ENCODE assay signal across 8 mouse cellular contexts in genomic region chr17:48467395-48468231, GRCm38 (mm10). TPM values are rescaled to one million over a fixed set of nuclear protein-coding genes. Genes with fewer than 3 reads are reported as not detected.
A peak's percentile ranks its signal among the peaks of the same experiment; 100 is the strongest.
DNase-seq lines count a peak whose midpoint lies in the region; ATAC-seq and TF ChIP-seq lines count a peak whose summit lies in the region.

No protein-coding gene starts in this region.

- H3K4me3 ChIP-seq in CH12.LX (replicated peaks in 1 of 3; ENCODE audit: low read depth in 2 of 3, low read length in 2 of 3, poor library complexity in 1 of 3): no peak overlapping the region
- H3K4me3 ChIP-seq in forebrain, embryonic 13.5 days: peak overlapping the region; percentile 10; the same call in 1 of the 2 replicates
- peak overlapping the region; percentile 56 for H3K4me3 ChIP-seq in liver, embryonic 16.5 days (ENCODE audit: low read depth, low read length)
- no peak overlapping the region for H3K4me3 ChIP-seq in neural tube, embryonic 14.5 days (ENCODE audit: low read depth, low read length)
- peak overlapping the region; percentile 23 for H3K4me3 ChIP-seq in testis, adult 2 months (ENCODE audit: control insufficient read depth, low read depth, low read length)

- DNase-seq in CH12.LX (ENCODE audit: extremely low read depth): peak; percentile 52
- DNase-seq in c-Kit-positive CD71-positive TER-119-positive erythroid progenitor cells, embryonic 14.5 days (ENCODE audit: low spot score): peak; percentile 72
- DNase-seq in heart, postnatal 10 days: peak; percentile 88 to 94
- DNase-seq in kidney, postnatal 4 days: peak; percentile 93

- dilution Hi-C loops in CH12.LX (cut with MboI; ENCODE audit: extremely low pct_ligation_motif_present, extremely low pct_unique_long_range_greater_than_20kb, low sequenced_read_pairs): no loop called here

- no peak overlapping the region for H3K4me2 ChIP-seq in CH12.LX (ENCODE audit: insufficient read depth, low read depth, poor library complexity, severe bottlenecking)
- H3K4me2 ChIP-seq in forebrain, embryonic 13.5 days: peak overlapping the region; percentile 39
- peak overlapping the region; percentile 78 for H3K4me2 ChIP-seq in liver, embryonic 16.5 days (ENCODE audit: low read depth, low read length)
- peak overlapping the region; percentile 26; the same call in 1 of the 2 replicates for H3K4me2 ChIP-seq in neural tube, embryonic 14.5 days (ENCODE audit: low read depth, low read length)

- TF ChIP-seq EP300 in CH12.LX (IDR thresholded peaks at IDR 0.05; ENCODE audit: low read length): no peak

- no peaks in the 10 kb centered on the region for H3K9me3 ChIP-seq in CH12.LX (replicated peaks; ENCODE audit: low read length)
- no peaks in the 10 kb centered on the region for H3K9me3 ChIP-seq in forebrain, embryonic 13.5 days (replicated peaks)
- H3K9me3 ChIP-seq in liver, embryonic 16.5 days (replicated peaks; ENCODE audit: control insufficient read depth, low read length): no peaks in the 10 kb centered on the region
- no peaks in the 10 kb centered on the region for H3K9me3 ChIP-seq in neural tube, embryonic 14.5 days (ENCODE audit: control insufficient read depth, low read length)

- TF ChIP-seq POLR2A in CH12.LX (IDR thresholded peaks at IDR 0.05; ENCODE audit: low read depth, low read length): no peak
- 0 out of 2 replicates have a peak, but pooled peaks have one; percentile 11 for TF ChIP-seq POLR2A in testis, adult 2 months (IDR thresholded peaks at IDR 0.05; ENCODE audit: control insufficient read depth, low read depth, low read length)

- H3K36me3 ChIP-seq in CH12.LX (replicated peaks in 1 of 2; ENCODE audit: control insufficient read depth in 1 of 2, insufficient read depth in 1 of 2, low read length in 1 of 2): no peaks in the 10 kb centered on the region
- H3K36me3 ChIP-seq in forebrain, embryonic 13.5 days (ENCODE audit: poor library complexity, severe bottlenecking): no peaks in the 10 kb centered on the region
- no peaks in the 10 kb centered on the region for H3K36me3 ChIP-seq in liver, embryonic 16.5 days (ENCODE audit: control insufficient read depth, insufficient read depth)
- no peaks in the 10 kb centered on the region for H3K36me3 ChIP-seq in neural tube, embryonic 14.5 days (ENCODE audit: control insufficient read depth, insufficient read depth, low read length)
- no peaks in the 10 kb centered on the region for H3K36me3 ChIP-seq in testis, adult 2 months (ENCODE audit: control insufficient read depth, insufficient read depth, low read length)

- WGBS in forebrain, embryonic 13.5 days: 13% methylated on average over 22 of the region's 22 CpGs
- WGBS in liver, embryonic 16.5 days (ENCODE audit: insufficient replicate concordance): 8% methylated on average over 22 of the region's 22 CpGs
- WGBS in neural tube, embryonic 14.5 days: 11% methylated on average over 22 of the region's 22 CpGs

- TF ChIP-seq RAD21 in CH12.LX (IDR thresholded peaks at IDR 0.05; ENCODE audit: low read depth, low read length): peak; percentile 73

- peak; percentile 63 to 79 for TF ChIP-seq CTCF in CH12.LX (conservative IDR thresholded peaks at IDR 0.05 in 1 of 2, IDR thresholded peaks at IDR 0.05 in 1 of 2; ENCODE audit: low read depth in 2 of 2, low read length in 2 of 2)
- TF ChIP-seq CTCF in testis, adult 2 months (IDR thresholded peaks at IDR 0.05; ENCODE audit: control insufficient read depth, insufficient read depth, insufficient replicate concordance, low read depth, low read length): peak; percentile 89; the same call in 1 of the 2 replicates

- H3K27ac ChIP-seq in CH12.LX (ENCODE audit: insufficient read depth, low read depth): no peak overlapping the region
- no peak overlapping the region for H3K27ac ChIP-seq in forebrain, embryonic 13.5 days
- peak overlapping the region; percentile 80 for H3K27ac ChIP-seq in liver, embryonic 16.5 days (ENCODE audit: low read length)
- no peak overlapping the region for H3K27ac ChIP-seq in neural tube, embryonic 14.5 days (ENCODE audit: low read depth, low read length)
- H3K27ac ChIP-seq in testis, adult 2 months (ENCODE audit: control insufficient read depth, insufficient read depth, low read depth, low read length): no peak overlapping the region

- H3K27me3 ChIP-seq in CH12.LX (replicated peaks): peaks cover 27% of the 10 kb centered on the region
- 0 out of 2 replicates have a peak, but pooled peaks cover 7% of the 10 kb centered on the region for H3K27me3 ChIP-seq in forebrain, embryonic 13.5 days
- no peaks in the 10 kb centered on the region for H3K27me3 ChIP-seq in liver, embryonic 16.5 days (ENCODE audit: control insufficient read depth, insufficient read depth, low read depth, low read length)
- H3K27me3 ChIP-seq in neural tube, embryonic 14.5 days (ENCODE audit: control insufficient read depth, insufficient read depth, low read length): no peaks in the 10 kb centered on the region
- H3K27me3 ChIP-seq in testis, adult 2 months (ENCODE audit: control insufficient read depth, insufficient read depth, low read length): no peaks in the 10 kb centered on the region

- intact Hi-C loops in heart, postnatal 10 days (cut with DNase I): loop anchor here (1.0 to 2.0 kb wide), 2 partner anchors 51 to 135 kb away; no protein-coding TSS in a partner anchor

- no peaks in the 10 kb centered on the region for H3K4me1 ChIP-seq in CH12.LX (ENCODE audit: control insufficient read depth in 1 of 2, insufficient read depth in 2 of 2)
- peaks cover 6% of the 10 kb centered on the region for H3K4me1 ChIP-seq in forebrain, embryonic 13.5 days
- peaks cover 12% of the 10 kb centered on the region for H3K4me1 ChIP-seq in liver, embryonic 16.5 days (ENCODE audit: control insufficient read depth, low read depth, low read length)
- 0 out of 2 replicates have a peak, but pooled peaks cover 3% of the 10 kb centered on the region for H3K4me1 ChIP-seq in neural tube, embryonic 14.5 days (ENCODE audit: control insufficient read depth, insufficient read depth, low read length)
- peaks cover 4% of the 10 kb centered on the region for H3K4me1 ChIP-seq in testis, adult 2 months (ENCODE audit: control insufficient read depth, insufficient read depth, low read length)

- in situ Hi-C loops in CH12.LX (cut with MboI; ENCODE audit: low pct_ligation_motif_present, low pct_unique_long_range_greater_than_20kb, low sequenced_read_pairs): loop anchor here (25.0 kb wide), 1 partner anchor 945 kb away; no protein-coding TSS in a partner anchor

- peak; percentile 91 for ATAC-seq in forebrain, embryonic 13.5 days
- ATAC-seq in liver, embryonic 16.5 days (ENCODE audit: low read depth): peak; percentile 73
- ATAC-seq in neural tube, embryonic 14.5 days (ENCODE audit: low read depth): peak; percentile 85

- no peaks in the 10 kb centered on the region for H3K79me2 ChIP-seq in CH12.LX (replicated peaks; ENCODE audit: control insufficient read depth, extremely low read depth, insufficient read depth, poor library complexity, severe bottlenecking)

- H3K9ac ChIP-seq in CH12.LX (ENCODE audit: insufficient read depth, low read depth): no peak overlapping the region
- 0 out of 2 replicates have a peak overlapping the region, but pooled peaks have one; percentile 34 for H3K9ac ChIP-seq in forebrain, embryonic 13.5 days
- H3K9ac ChIP-seq in liver, embryonic 16.5 days (ENCODE audit: low read depth, low read length): peak overlapping the region; percentile 56
- no peak overlapping the region for H3K9ac ChIP-seq in neural tube, embryonic 14.5 days (replicated peaks; ENCODE audit: low read depth, low read length)

RNA-seq across cellular contexts. Expression of gene Unc5cl, which starts 12.9 kb away (rescaled TPM):
- total RNA-seq in CH12.LX (2012; rRNA removed) (0.21 and 0.34 TPM in 2 replicates), CH12.LX (2014; rRNA removed) (not detected in 2 replicates)
- 0.09 TPM in 1 of 2 replicates, not detected in the other for polyA plus RNA-seq in CH12.LX (2012; ENCODE audit: insufficient read length, low read depth)
- polyA plus RNA-seq in forebrain, embryonic 13.5 days (2015; fragmentation: Nextera tagmentation; extraction: Ambion mirVana): 0.15 and 0.37 TPM in 2 replicates
- under 1 TPM in 1 of 2 experiments, not detected in 1; 0.72 TPM for total RNA-seq in heart, postnatal 10 days (2021)
- 4.2 and 4.3 TPM in 2 replicates for polyA plus RNA-seq in liver, embryonic 16.5 days (2015; fragmentation: Nextera tagmentation; extraction: Ambion mirVana)
- polyA plus RNA-seq in neural tube, embryonic 14.5 days (2014; fragmentation: Nextera tagmentation; extraction: Ambion mirVana): 0.31 TPM in 1 of 2 replicates, not detected in the other
- polyA plus RNA-seq in testis, adult 2 months (2012; rRNA removed): 0.73 and 1.4 TPM in 2 replicates

RNA-seq across cellular contexts. Expression of gene Tspo2, which starts 16.3 kb away (rescaled TPM):
- not detected in 2 replicates for total RNA-seq in CH12.LX (2012; rRNA removed)
- not detected in 2 replicates for total RNA-seq in CH12.LX (2014; rRNA removed)
- polyA plus RNA-seq in CH12.LX (2012; ENCODE audit: insufficient read length, low read depth): not detected in 2 replicates
- 1.7 and 2.4 TPM in 2 replicates for polyA plus RNA-seq in forebrain, embryonic 13.5 days (2015; fragmentation: Nextera tagmentation; extraction: Ambion mirVana)
- total RNA-seq in heart, postnatal 10 days (2021): 1 to 10 TPM in 1 of 2 experiments, not detected in 1; 1.0 TPM
- polyA plus RNA-seq in liver, embryonic 16.5 days (2015; fragmentation: Nextera tagmentation; extraction: Ambion mirVana): 193 and 203 TPM in 2 replicates
- 1.6 and 1.8 TPM in 2 replicates for polyA plus RNA-seq in neural tube, embryonic 14.5 days (2014; fragmentation: Nextera tagmentation; extraction: Ambion mirVana)
- polyA plus RNA-seq in testis, adult 2 months (2012; rRNA removed): not detected in 2 replicates

RNA-seq across cellular contexts. Expression of gene Apobec2, which starts 34.9 kb away (rescaled TPM):
- total RNA-seq in CH12.LX (2012; rRNA removed): 0.13 TPM in 1 of 2 replicates, not detected in the other
- 0.21 TPM in 1 of 2 replicates, not detected in the other for total RNA-seq in CH12.LX (2014; rRNA removed)
- 0.23 and 0.70 TPM in 2 replicates for polyA plus RNA-seq in CH12.LX (2012; ENCODE audit: insufficient read length, low read depth)
- 0.72 and 0.81 TPM in 2 replicates for polyA plus RNA-seq in forebrain, embryonic 13.5 days (2015; fragmentation: Nextera tagmentation; extraction: Ambion mirVana)
- 100 to 1,000 TPM; 227 to 228 TPM for total RNA-seq in heart, postnatal 10 days (2021)
- 2.5 and 4.3 TPM in 2 replicates for polyA plus RNA-seq in liver, embryonic 16.5 days (2015; fragmentation: Nextera tagmentation; extraction: Ambion mirVana)
- polyA plus RNA-seq in neural tube, embryonic 14.5 days (2014; fragmentation: Nextera tagmentation; extraction: Ambion mirVana): 0.75 and 0.99 TPM in 2 replicates
- 0.41 and 0.76 TPM in 2 replicates for polyA plus RNA-seq in testis, adult 2 months (2012; rRNA removed)

RNA-seq across cellular contexts. Expression of gene Oard1, which starts 57.8 kb away (rescaled TPM):
- total RNA-seq in CH12.LX (2012; rRNA removed) (30.0 and 30.6 TPM in 2 replicates), CH12.LX (2014; rRNA removed) (59.4 and 61.6 TPM in 2 replicates)
- 32.6 TPM in 2 replicates for polyA plus RNA-seq in CH12.LX (2012; ENCODE audit: insufficient read length, low read depth)
- 74.4 and 85.8 TPM in 2 replicates for polyA plus RNA-seq in forebrain, embryonic 13.5 days (2015; fragmentation: Nextera tagmentation; extraction: Ambion mirVana)
- 10 to 100 TPM; 11.5 to 16.4 TPM for total RNA-seq in heart, postnatal 10 days (2021)
- polyA plus RNA-seq in liver, embryonic 16.5 days (2015; fragmentation: Nextera tagmentation; extraction: Ambion mirVana): 41.5 and 42.2 TPM in 2 replicates
- polyA plus RNA-seq in neural tube, embryonic 14.5 days (2014; fragmentation: Nextera tagmentation; extraction: Ambion mirVana): 35.7 and 37.8 TPM in 2 replicates
- 16.3 and 19.2 TPM in 2 replicates for polyA plus RNA-seq in testis, adult 2 months (2012; rRNA removed)

RNA-seq across cellular contexts. Expression of gene Nfya, which starts 57.9 kb away (rescaled TPM):
- total RNA-seq in CH12.LX (2012; rRNA removed) (25.2 and 29.3 TPM in 2 replicates), CH12.LX (2014; rRNA removed) (18.6 and 26.9 TPM in 2 replicates)
- polyA plus RNA-seq in CH12.LX (2012; ENCODE audit: insufficient read length, low read depth): 44.2 and 50.4 TPM in 2 replicates
- polyA plus RNA-seq in forebrain, embryonic 13.5 days (2015; fragmentation: Nextera tagmentation; extraction: Ambion mirVana): 14.8 and 17.8 TPM in 2 replicates
- total RNA-seq in heart, postnatal 10 days (2021): 10 to 100 TPM; 22.0 to 29.9 TPM
- polyA plus RNA-seq in liver, embryonic 16.5 days (2015; fragmentation: Nextera tagmentation; extraction: Ambion mirVana): 6.6 and 7.0 TPM in 2 replicates
- polyA plus RNA-seq in neural tube, embryonic 14.5 days (2014; fragmentation: Nextera tagmentation; extraction: Ambion mirVana): 16.2 and 16.3 TPM in 2 replicates
- 73.1 and 73.8 TPM in 2 replicates for polyA plus RNA-seq in testis, adult 2 months (2012; rRNA removed)

Comparison
In these comparisons a context has a peak if more than half of its experiments do, and no peak if none do; other contexts are left out.
1. H3K4me3 ChIP-seq: peak in forebrain, embryonic 13.5 days (single experiment), liver, embryonic 16.5 days (single experiment) and testis, adult 2 months (single experiment); none in CH12.LX (0 of 3) and neural tube, embryonic 14.5 days (single experiment).
2. H3K9ac ChIP-seq: peak in forebrain, embryonic 13.5 days (single experiment) and liver, embryonic 16.5 days (single experiment); none in CH12.LX (single experiment) and neural tube, embryonic 14.5 days (single experiment).
3. RNA of gene Tspo2, which starts 16.3 kb away (polyA plus RNA-seq): 193 to 203 TPM in liver, embryonic 16.5 days; 1.7 to 2.4 TPM in forebrain, embryonic 13.5 days, 1.6 to 1.8 TPM in neural tube, embryonic 14.5 days, not detected in CH12.LX and not detected in testis, adult 2 months; every median in the first group is over 10 times any median in the second.
4. Peak in every context shown above with its lines, with median percentiles within 50 percentile points of each other: DNase-seq and ATAC-seq.